Mouse (Mus musculus) hindbrain, embryonic 11.5 days (tissue): ENCODE results near the gene H2al1f. TPM values are rescaled to one million over a fixed set of nuclear protein-coding genes. Genes with fewer than 3 reads are reported as not detected.

ENCODE experiments used
- ATAC-seq: fragments of 200-750 bp; cut with Nextera tagmentation; 2 replicates; pipeline ENCODE4 v1.8.0; 2017; ENCODE audit warnings: mild to moderate bottlenecking, moderate TSS enrichment, moderate library complexity; ENCODE audit not compliant: low FRiP score
- DNase-seq: peaks from one replicate; pipeline ENCODE4 v3.0.0-alpha.2; 2015; ENCODE audit warnings: low spot score
- H3K27ac ChIP-seq: fragments of 300-500 bp; sonication (generic); 2 replicates; pipeline ENCODE4 v1.5.1; 2014; ENCODE audit warnings: mild to moderate bottlenecking, low read depth, low read length
- H3K27me3 ChIP-seq: fragments of 300-500 bp; sonication (generic); 2 replicates; pipeline ENCODE4 v1.6.1; 2014; ENCODE audit warnings: mild to moderate bottlenecking, low read length, moderate library complexity, mixed read lengths; ENCODE audit not compliant: control insufficient read depth, insufficient read depth
- H3K36me3 ChIP-seq: fragments of 300-500 bp; sonication (generic); 2 replicates; pipeline ENCODE4 v1.6.1; 2014; ENCODE audit warnings: mild to moderate bottlenecking, low read length, moderate library complexity, mixed read lengths; ENCODE audit not compliant: control insufficient read depth, insufficient read depth
- H3K4me1 ChIP-seq: fragments of 300-500 bp; sonication (generic); replicated peaks from 2 replicates; pipeline ENCODE4 v1.6.1; 2014; ENCODE audit warnings: low read length, mixed read lengths; ENCODE audit not compliant: control insufficient read depth, insufficient read depth
- H3K4me2 ChIP-seq: fragments of 300-500 bp; sonication (generic); replicated peaks from 2 replicates; pipeline ENCODE4 v1.6.1; 2014; ENCODE audit warnings: mild to moderate bottlenecking, low read depth, low read length
- H3K4me3 ChIP-seq: fragments of 300-500 bp; sonication (generic); 2 replicates; pipeline ENCODE4 v1.5.1; 2014; ENCODE audit warnings: low read depth, low read length
- H3K9ac ChIP-seq: fragments of 300-500 bp; sonication (generic); 2 replicates; pipeline ENCODE4 v1.6.1; 2014; ENCODE audit warnings: low read depth, low read length
- H3K9me3 ChIP-seq: fragments of 300-500 bp; sonication (generic); 2 replicates; pipeline ENCODE4 v1.6.1; 2016; ENCODE audit warnings: low read length; ENCODE audit not compliant: control insufficient read depth
- WGBS: fragments of 180-500 bp; shearing (Covaris S2); extraction: QIAGEN DNeasy Blood & Tissue Kit; methylation state at CpG from one replicate; pipeline ENCODE4 v1.1.7; 2014; 5-methylcytosine and 5-hydroxymethylcytosine counted together
- polyA plus RNA-seq: library from polyadenylated mRNA; unstranded; fragments of >200 nt; fragmentation: Nextera tagmentation; extraction: Ambion mirVana; gene quantifications from 2 replicates; pipeline ENCODE4 v1.2.1, GENCODE M21; 2014

The H2al1f gene
- polyA plus RNA-seq, 1 experiment from 2014 or later = not detected

DNA sequence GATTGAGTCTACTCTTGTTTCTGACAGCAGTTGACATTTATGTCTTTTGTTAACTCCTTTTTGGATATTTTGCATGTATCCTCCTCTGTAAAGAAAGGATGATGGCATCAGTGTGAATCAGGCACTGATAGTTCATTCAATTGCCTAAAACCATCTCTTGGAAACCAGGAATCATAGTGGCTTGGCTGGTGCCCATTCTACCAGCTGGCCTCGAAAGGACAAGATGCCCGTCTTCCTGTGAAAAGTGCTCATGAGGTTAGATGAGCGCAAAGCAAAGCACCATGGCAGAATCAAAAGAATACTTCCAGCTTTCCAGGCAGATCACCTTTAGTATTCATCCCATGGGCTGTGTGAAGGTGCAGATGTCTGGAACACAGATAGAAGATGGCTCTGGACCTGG, 31.8 kb downstream of the H2al1f start:
- 97% methylated on average over 3 of the region's 3 CpGs for WGBS
- no peak overlapping the region for H3K4me2 ChIP-seq
- ATAC-seq (no peak), DNase-seq (no peak)
- no peak overlapping the region for H3K27ac ChIP-seq
- no peaks in the 10 kb centered on the region for H3K9me3 ChIP-seq
- H3K27me3 ChIP-seq = no peaks in the 10 kb centered on the region; the same call in 1 of the 2 replicates
- H3K9ac ChIP-seq = no peak overlapping the region
- H3K36me3 ChIP-seq = no peaks in the 10 kb centered on the region
- H3K4me1 ChIP-seq = no peaks in the 10 kb centered on the region
- no peak overlapping the region for H3K4me3 ChIP-seq

DNA sequence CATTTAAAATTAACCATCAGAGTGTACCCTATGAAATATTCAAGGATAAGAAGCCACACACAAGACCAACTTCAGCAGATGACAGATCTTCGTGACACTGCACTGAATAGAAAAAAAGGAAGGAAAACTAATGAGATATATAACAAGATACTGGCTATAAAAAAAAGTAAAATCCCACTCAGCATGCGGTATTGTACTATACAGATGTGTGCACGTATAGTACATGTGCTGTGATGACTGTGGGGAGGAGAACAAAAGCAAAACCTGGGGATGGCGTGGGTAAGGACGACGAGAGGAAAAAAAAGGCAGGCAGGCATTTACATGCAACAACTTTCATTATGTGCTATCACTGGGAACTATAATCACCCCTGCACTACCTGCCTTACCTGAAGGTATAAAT, 45.9 kb downstream of the H2al1f start:
- ATAC-seq = no peak
- Histone ChIP-seq H3K27ac (no peak overlapping the region), H3K9ac (no peak overlapping the region), H3K4me1 (no peaks in the 10 kb centered on the region), H3K27me3 (no peaks in the 10 kb centered on the region), H3K4me2 (no peak overlapping the region), H3K4me3 (no peak overlapping the region), H3K36me3 (no peaks in the 10 kb centered on the region), H3K9me3 (no peaks in the 10 kb centered on the region)
- 82% methylated on average over 6 of the region's 6 CpGs for WGBS
- DNase-seq = no peak

DNA sequence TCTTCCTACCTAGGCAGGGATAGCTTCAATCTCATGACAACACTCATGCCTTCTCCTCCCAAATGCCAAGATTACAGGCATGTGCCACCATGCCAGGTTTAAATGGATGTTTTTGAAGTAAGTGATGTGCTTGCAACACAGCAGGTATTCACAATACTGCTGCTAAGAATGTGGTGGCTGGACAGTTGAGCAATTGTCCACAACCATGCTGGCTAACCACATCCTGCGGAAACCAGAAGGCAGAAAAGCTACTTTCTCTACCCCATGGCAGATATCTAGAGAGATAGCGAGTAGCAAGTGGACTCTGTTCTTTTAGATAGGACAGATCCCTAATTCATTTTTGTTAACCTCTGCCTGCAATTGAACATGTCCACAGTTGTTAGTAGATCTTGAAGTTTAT, 46.3 kb downstream of the H2al1f start:
- H3K27me3 ChIP-seq = no peaks in the 10 kb centered on the region
- no peaks in the 10 kb centered on the region for H3K36me3 ChIP-seq
- H3K9me3 ChIP-seq = no peaks in the 10 kb centered on the region
- H3K4me1 ChIP-seq = no peaks in the 10 kb centered on the region
- DNase-seq = no peak
- no peak overlapping the region for H3K9ac ChIP-seq
- H3K4me3 ChIP-seq = no peak overlapping the region
- WGBS = 94% methylated on average over 2 of the region's 2 CpGs
- H3K27ac ChIP-seq = no peak overlapping the region
- H3K4me2 ChIP-seq = no peak overlapping the region
- no peak for ATAC-seq

DNA sequence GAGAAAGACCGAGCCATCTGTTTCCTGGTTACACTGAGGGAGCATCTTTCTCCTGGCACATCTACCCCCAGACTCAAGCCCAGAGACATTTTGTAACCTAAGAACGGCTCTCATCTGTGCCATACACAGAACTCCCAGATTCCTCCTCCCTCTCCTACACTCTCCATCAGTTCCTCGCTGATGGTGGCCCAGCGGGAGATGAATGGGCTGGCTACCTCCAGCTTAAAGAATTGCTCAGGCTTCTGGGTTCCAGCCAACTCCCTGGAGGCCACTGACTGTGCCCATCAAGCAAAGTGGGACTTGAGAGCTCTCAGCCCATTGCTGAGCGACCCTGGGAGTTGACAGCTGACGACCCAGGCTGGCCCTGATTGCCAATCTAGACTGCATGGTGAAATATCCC, 48.9 kb downstream of the H2al1f start:
- H3K9ac ChIP-seq = no peak overlapping the region
- DNase-seq (peak; percentile 8), ATAC-seq (no peak)
- H3K4me3 ChIP-seq = no peak overlapping the region
- H3K4me2 ChIP-seq = no peak overlapping the region
- no peaks in the 10 kb centered on the region for H3K36me3 ChIP-seq
- no peak overlapping the region for H3K27ac ChIP-seq
- 57% methylated on average over 6 of the region's 6 CpGs for WGBS
- no peaks in the 10 kb centered on the region for H3K27me3 ChIP-seq
- no peaks in the 10 kb centered on the region for H3K4me1 ChIP-seq
- no peaks in the 10 kb centered on the region for H3K9me3 ChIP-seq

Other genes starting within 250 kb of the H2al1f start
- not detected in 2 replicates for gene H2al1a, start 15.9 kb upstream of the H2al1f start, polyA plus RNA-seq
- gene H2al1b, start 12.7 kb upstream of the H2al1f start, polyA plus RNA-seq = not detected in 2 replicates
- not detected in 2 replicates for gene H2al1c, start 9.5 kb upstream of the H2al1f start, polyA plus RNA-seq
- gene H2al1d, start 6.3 kb upstream of the H2al1f start, polyA plus RNA-seq = not detected in 2 replicates
- not detected in 2 replicates for gene H2al1e, start 3.2 kb upstream of the H2al1f start, polyA plus RNA-seq
- gene H2al1g, start 3.1 kb downstream of the H2al1f start, polyA plus RNA-seq = not detected in 2 replicates
- not detected in 2 replicates for gene H2al1h, start 6.3 kb downstream of the H2al1f start, polyA plus RNA-seq
- gene H2al1i, start 9.5 kb downstream of the H2al1f start, polyA plus RNA-seq = not detected in 2 replicates
- not detected in 2 replicates for gene H2al1j, start 12.7 kb downstream of the H2al1f start, polyA plus RNA-seq